Mouse (Mus musculus) ES-Bruce4 (cell line): ENCODE data around the gene Tlk1. TPM values are rescaled to one million over a fixed set of nuclear protein-coding genes. Genes with fewer than 3 reads are reported as not detected.

Experiments
- H3K27ac ChIP-seq: 2 replicates; pipeline ENCODE4 v1.5.1; 2012; ENCODE audit warnings: low read length, inconsistent platforms; ENCODE audit not compliant: insufficient read depth
- H3K27me3 ChIP-seq: 2 replicates; pipeline ENCODE4 v1.6.1; 2012; ENCODE audit warnings: mild to moderate bottlenecking, low read length, inconsistent platforms; ENCODE audit not compliant: control insufficient read depth, poor library complexity, insufficient read depth, severe bottlenecking
- H3K36me3 ChIP-seq: 2 replicates; pipeline ENCODE4 v1.6.1; 2012; ENCODE audit warnings: inconsistent platforms, mild to moderate bottlenecking, low read length, moderate library complexity; ENCODE audit not compliant: control insufficient read depth, poor library complexity, insufficient read depth, severe bottlenecking
- H3K4me1 ChIP-seq: one replicate; pipeline ENCODE4 v1.8.1; 2011; ENCODE audit warnings: low read length; ENCODE audit not compliant: control insufficient read depth, insufficient read depth
- H3K4me3 ChIP-seq: 2 replicates; pipeline ENCODE4 v1.5.1; 2011; ENCODE audit warnings: low read depth, mild to moderate bottlenecking, low read length
- H3K9ac ChIP-seq: 2 replicates; pipeline ENCODE4 v1.6.1; 2012; ENCODE audit warnings: low read depth, mild to moderate bottlenecking, inconsistent platforms; ENCODE audit not compliant: poor library complexity, severe bottlenecking
- H3K9me3 ChIP-seq: replicated peaks from 2 replicates; pipeline ENCODE4 v1.6.1; 2012; ENCODE audit warnings: mild to moderate bottlenecking, low read length, inconsistent platforms; ENCODE audit not compliant: control insufficient read depth, poor library complexity, insufficient read depth, severe bottlenecking
- CTCF ChIP-seq: IDR thresholded peaks from one replicate; pipeline ENCODE4 v1.8.1; 2011; ENCODE audit warnings: low read depth, low read length
- EP300 ChIP-seq: IDR thresholded peaks from 2 replicates; pipeline ENCODE4 v1.6.1; 2011; ENCODE audit warnings: low read depth, low read length; ENCODE audit not compliant: insufficient read depth
- POLR2A ChIP-seq: IDR thresholded peaks from one replicate; pipeline ENCODE4 v1.8.1; 2011; ENCODE audit warnings: low read length; ENCODE audit not compliant: insufficient read depth
- polyA plus RNA-seq: library from polyadenylated mRNA; stranded (reverse); fragments of >200 nt; gene quantifications from 2 replicates; pipeline ENCODE4 v1.2.4, GENCODE M21; 2011; ENCODE audit warnings: low read depth; ENCODE audit not compliant: missing spikeins, insufficient read depth, insufficient read length

Gene Tlk1
- polyA plus RNA-seq, 1 experiment = 83.4 TPM

DNA sequence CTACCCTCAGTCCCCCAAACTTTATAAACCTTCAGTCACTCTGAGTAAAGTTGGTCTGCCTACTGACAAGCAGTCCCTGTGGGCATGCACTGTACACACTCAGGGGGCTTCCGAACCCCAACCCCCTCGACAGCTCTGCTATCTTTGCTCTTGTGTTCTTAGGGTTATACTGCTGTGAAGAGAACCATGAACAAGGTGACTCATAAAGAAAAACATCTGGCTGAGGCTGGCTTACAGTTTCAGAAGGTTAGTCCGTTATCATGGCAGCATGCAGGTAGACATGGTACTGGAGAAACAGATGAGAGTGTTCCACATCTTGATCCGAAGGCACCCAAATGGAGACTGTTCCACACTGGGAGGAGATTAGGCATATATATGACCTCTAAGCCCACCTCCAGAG lies 114.7 kb downstream of the Tlk1 start:
- no peaks in the 10 kb centered on the region for H3K27me3 ChIP-seq
- H3K9ac ChIP-seq = no peak overlapping the region
- H3K4me1 ChIP-seq = no peaks in the 10 kb centered on the region
- H3K9me3 ChIP-seq = no peaks in the 10 kb centered on the region
- TF ChIP-seq CTCF (no peak), POLR2A (no peak), EP300 (no peak)
- no peak overlapping the region for H3K27ac ChIP-seq
- peaks cover 21% of the 10 kb centered on the region for H3K36me3 ChIP-seq
- no peak overlapping the region for H3K4me3 ChIP-seq

DNA sequence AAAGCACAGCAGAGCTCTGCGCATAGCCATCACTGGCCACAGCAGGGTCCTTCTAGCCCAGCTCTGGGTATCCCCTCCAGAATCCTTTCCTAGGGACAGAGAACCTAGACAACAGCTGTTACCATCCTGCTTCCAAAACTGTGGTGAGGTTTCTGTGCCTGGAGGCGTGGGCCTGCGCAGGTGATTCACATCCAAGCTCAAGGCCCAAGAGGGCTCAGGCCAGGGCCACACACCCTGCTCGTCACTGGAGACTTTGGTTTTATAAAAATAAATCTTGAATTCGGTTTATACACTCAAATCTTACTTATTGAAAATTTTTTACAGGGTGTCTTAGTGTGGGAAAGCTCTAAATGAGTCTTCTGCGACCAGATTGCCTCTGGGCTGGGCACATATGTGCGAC lies 115.3 kb downstream of the Tlk1 start:
- no peak overlapping the region for H3K4me3 ChIP-seq
- H3K27ac ChIP-seq = no peak overlapping the region
- no peak for TF ChIP-seq CTCF
- TF ChIP-seq EP300 = no peak
- no peak for TF ChIP-seq POLR2A
- H3K27me3 ChIP-seq = no peaks in the 10 kb centered on the region
- H3K9ac ChIP-seq = no peak overlapping the region
- H3K36me3 ChIP-seq = peaks cover 21% of the 10 kb centered on the region
- no peaks in the 10 kb centered on the region for H3K4me1 ChIP-seq
- H3K9me3 ChIP-seq = no peaks in the 10 kb centered on the region

DNA sequence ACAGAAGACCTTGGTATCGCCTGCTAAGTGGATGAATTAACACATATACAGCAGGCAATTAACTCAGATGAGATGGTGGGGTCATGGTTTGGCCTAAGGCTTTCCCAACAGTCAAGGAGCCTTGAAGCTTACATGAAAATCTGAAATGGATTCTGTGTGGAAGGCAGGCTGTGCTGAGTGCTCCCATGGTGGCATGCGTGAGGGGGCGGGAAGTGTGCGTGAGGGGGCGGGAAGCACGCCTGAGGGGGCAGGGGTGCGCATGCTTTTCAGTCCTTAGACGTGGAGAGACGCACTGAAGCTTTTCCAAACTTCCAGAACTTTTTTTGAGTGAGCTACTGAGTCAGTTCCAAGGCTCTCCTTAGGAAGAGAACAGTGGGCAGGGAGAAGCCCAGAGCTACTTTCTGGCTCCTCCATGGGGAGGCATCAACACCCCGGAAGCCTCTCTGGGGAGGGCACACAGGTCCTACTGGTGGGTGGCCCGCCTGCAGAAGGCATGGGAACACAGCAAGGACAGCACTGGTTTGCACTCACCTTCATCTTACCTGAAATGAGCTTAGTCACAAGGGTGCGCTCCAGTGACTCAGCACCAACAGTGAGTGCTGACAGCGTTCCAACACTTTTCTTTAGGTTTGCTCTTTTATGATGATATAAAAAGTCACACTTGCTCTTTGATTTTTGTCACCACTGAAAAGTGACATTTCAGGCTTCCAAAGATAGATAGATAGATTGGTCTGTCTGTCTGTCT lies 116.4 kb downstream of the Tlk1 start:
- peaks cover 18% of the 10 kb centered on the region for H3K36me3 ChIP-seq
- no peaks in the 10 kb centered on the region for H3K27me3 ChIP-seq
- no peaks in the 10 kb centered on the region for H3K9me3 ChIP-seq
- H3K4me3 ChIP-seq = no peak overlapping the region
- H3K4me1 ChIP-seq = no peaks in the 10 kb centered on the region
- H3K9ac ChIP-seq = no peak overlapping the region
- no peak overlapping the region for H3K27ac ChIP-seq
- TF ChIP-seq POLR2A (no peak), EP300 (no peak), CTCF (no peak)

DNA sequence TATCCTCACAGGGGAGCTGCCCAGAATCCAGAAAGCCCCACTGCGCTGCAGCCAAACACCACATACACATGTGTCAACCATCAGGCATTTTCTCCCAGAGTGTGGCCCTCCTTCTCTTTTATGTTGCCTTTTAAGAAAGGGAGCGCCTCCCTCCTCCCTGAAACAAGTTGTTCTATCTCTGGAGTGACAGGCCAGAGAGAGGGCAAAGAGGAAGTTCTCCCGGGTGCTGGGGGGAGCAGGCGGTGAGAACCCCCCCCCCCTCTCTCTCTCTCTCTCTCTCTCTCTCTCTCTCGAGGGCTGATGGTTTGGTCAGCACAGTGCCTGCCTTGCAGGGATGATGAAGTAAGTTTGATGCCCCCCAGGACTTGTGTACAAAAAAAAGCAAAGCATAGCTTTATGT lies 123.1 kb downstream of the Tlk1 start:
- peaks cover 2% of the 10 kb centered on the region for H3K4me1 ChIP-seq

DNA sequence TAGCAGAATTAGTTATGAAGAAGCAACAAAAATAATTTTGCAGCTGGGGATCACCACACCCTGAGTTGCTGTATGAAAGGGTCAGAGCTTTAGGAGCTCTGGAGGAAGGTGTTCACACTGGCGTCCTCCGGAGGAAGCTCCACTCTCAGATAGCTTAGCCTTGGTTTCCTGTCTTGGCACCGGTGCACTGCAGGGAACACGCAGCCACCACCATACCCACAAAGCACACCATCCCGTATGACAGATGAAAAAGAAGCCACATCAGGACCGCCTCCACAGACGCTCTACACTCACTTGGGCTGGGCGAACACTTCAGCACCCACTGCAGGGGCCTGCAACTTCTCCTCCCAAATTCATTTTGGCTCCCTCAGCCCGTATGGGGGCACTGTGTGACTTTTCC lies 124.0 kb downstream of the Tlk1 start:
- peaks cover 2% of the 10 kb centered on the region for H3K4me1 ChIP-seq

More for the DNA sequence above, 123.1 kb downstream of the Tlk1 start:
- H3K4me3 ChIP-seq = no peak overlapping the region
- H3K27me3 ChIP-seq = no peaks in the 10 kb centered on the region
- no peak for TF ChIP-seq CTCF
- no peak for TF ChIP-seq POLR2A
- no peak for TF ChIP-seq EP300
- H3K36me3 ChIP-seq = no peaks in the 10 kb centered on the region
- peaks cover 6% of the 10 kb centered on the region; the same call in 1 of the 2 replicates for H3K9me3 ChIP-seq
- H3K9ac ChIP-seq = no peak overlapping the region
- H3K27ac ChIP-seq = no peak overlapping the region

DNA sequence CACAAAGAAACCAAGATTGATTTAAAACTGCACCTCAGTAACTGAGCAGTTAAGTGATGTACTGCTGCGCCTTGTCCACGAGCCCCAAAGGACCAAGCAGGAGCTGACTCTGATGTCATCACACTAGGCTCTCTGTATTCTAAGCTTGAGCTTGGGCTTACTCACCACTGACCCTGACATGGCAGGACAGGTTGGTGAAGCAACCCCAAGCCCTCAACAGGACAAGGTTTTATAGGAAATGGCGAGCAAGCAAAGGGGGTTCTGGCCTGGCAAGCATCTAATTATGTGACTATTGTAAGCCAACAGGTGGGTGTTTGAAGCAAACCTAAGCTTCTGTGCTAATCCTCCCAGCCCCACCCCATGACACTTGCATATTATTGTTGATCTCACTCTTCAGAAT lies 124.7 kb downstream of the Tlk1 start:
- Histone ChIP-seq H3K9ac (no peak overlapping the region), H3K4me3 (no peak overlapping the region), H3K36me3 (no peaks in the 10 kb centered on the region), H3K9me3 (peaks cover 7% of the 10 kb centered on the region; the same call in 1 of the 2 replicates), H3K27me3 (no peaks in the 10 kb centered on the region), H3K27ac (no peak overlapping the region), H3K4me1 (peaks cover 2% of the 10 kb centered on the region)
- TF ChIP-seq EP300 (no peak), CTCF (no peak), POLR2A (no peak)

More for the DNA sequence above, 124.0 kb downstream of the Tlk1 start:
- Histone ChIP-seq H3K27me3 (no peaks in the 10 kb centered on the region), H3K27ac (no peak overlapping the region), H3K4me3 (no peak overlapping the region), H3K9me3 (peaks cover 7% of the 10 kb centered on the region; the same call in 1 of the 2 replicates), H3K36me3 (no peaks in the 10 kb centered on the region), H3K9ac (no peak overlapping the region)
- TF ChIP-seq POLR2A (no peak), CTCF (no peak), EP300 (no peak)
